Mouse (Mus musculus): ENCODE results near the gene Zfp78. TPM values are rescaled to one million over a fixed set of nuclear protein-coding genes. Genes with fewer than 3 reads are reported as not detected.
"Not testable (repeated sequence)": the region's sequence is repeated elsewhere in the genome, so short reads cannot be mapped to it uniquely, and the experiment has no call there.

Zfp78 gene
- total RNA-seq (2021) = 1 to 10 TPM; 1.1 to 2.6 TPM
- long read RNA-seq, experiment 1, partial matches to known transcripts = 0 of 4 reads
- long read RNA-seq, experiment 1, other reads (novel, unspliced or antisense) = 4 of 4 reads
- long read RNA-seq, experiment 2, partial matches to known transcripts = 0 of 4 reads
- long read RNA-seq, experiment 2, other reads (novel, unspliced or antisense) = 3 of 4 reads

GRCm38 (mm10) chr7:6363047-6363488, at the start of gene Zfp78:
Zfp78 (plus strand) TSS chr7:6363280.
- peak; percentile 86 for DNase-seq

- no peak for DNase-seq
These were observed 32.4 kb upstream of the Zfp78 start for GRCm38 (mm10) chr7:6330458-6331232.

GRCm38 (mm10) chr7:6331233-6331956, 31.7 kb upstream of the Zfp78 start, which contains the start of gene Zfp583:
Zfp583 (minus strand) TSS chr7:6331285.
- DNase-seq = peak; percentile 89

DNA sequence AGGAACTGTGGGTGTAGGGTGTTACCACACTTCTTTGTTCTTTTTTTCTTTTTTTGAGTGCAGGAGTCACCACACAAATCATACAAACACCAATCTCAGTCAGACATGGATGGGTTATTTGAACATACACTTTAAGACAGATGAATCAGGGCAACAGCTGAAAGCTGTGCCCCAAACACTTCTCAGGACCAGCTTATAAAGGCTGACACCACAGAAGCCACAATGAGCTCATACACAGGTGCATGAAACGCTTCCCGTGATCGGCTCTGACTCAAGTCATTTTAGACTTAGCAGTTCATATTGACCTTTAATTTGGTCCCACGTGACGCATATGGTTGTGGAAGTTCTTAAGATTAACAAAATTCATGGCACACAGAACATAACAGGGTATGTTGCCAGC, 23.2 kb upstream of the Zfp78 start:
- DNase-seq = no peak

- DNase-seq = peak; percentile 62
These were observed 19.5 kb upstream of the Zfp78 start, which contains the start of gene Gm3854 for GRCm38 (mm10) chr7:6343501-6344071. Gm3854 (plus strand) TSS chr7:6343759.

DNA sequence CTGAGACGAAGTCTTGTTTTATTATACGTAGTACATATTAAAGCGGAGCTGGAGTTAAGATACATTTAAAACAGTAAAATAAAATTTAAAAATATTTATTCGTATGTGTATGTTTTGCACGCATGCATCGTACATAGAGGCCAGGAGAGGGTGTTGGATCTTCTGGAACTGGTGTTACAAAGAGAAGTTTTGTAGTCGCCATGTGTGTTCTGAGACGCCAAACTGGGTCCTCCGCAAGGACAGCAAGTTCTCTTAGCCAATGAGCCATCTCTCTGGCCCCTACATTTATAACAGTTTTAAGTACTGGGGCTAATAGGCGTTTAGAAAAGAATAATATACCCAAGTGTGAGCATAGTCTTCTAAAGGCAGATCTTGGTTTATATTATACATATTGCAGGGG, 19.0 kb upstream of the Zfp78 start:
- DNase-seq = no peak

GRCm38 (mm10) chr7:6358121-6358520, 5.0 kb upstream of the Zfp78 start:
- DNase-seq = no peak

- DNase-seq = peak; percentile 28
These were observed 4.0 kb upstream of the Zfp78 start for GRCm38 (mm10) chr7:6358937-6359590.

DNA sequence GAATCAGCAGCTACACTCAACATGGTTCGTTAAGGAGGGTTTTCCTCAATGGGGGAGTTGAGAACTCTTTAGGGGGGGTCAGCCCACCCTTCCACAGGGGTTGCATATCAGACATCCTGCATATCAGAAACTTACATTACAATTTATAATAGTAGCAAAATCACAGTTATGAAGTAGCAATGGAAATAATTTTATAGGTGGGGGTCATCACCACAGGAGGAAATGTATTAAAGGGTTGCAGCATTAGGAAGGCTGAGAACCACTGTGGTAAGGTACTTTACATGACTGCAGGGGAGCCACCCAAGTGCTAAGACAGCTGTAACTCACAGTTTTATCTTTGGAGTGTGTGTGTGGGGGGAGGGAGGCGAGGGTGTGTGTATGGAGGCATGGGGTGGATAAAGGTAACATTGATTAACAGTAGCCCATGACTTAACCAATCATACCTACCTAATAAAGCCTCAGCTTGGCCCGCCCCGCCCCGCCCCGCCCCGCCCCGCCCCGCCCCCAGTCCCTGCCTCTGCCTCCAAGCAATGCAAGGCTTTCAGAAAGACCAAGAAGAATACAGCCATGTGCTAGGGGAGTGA, 2.5 kb upstream of the Zfp78 start:
- no peak for DNase-seq

GRCm38 (mm10) chr7:6361756-6362155, 1.3 kb upstream of the Zfp78 start:
- DNase-seq = no peak

DNA sequence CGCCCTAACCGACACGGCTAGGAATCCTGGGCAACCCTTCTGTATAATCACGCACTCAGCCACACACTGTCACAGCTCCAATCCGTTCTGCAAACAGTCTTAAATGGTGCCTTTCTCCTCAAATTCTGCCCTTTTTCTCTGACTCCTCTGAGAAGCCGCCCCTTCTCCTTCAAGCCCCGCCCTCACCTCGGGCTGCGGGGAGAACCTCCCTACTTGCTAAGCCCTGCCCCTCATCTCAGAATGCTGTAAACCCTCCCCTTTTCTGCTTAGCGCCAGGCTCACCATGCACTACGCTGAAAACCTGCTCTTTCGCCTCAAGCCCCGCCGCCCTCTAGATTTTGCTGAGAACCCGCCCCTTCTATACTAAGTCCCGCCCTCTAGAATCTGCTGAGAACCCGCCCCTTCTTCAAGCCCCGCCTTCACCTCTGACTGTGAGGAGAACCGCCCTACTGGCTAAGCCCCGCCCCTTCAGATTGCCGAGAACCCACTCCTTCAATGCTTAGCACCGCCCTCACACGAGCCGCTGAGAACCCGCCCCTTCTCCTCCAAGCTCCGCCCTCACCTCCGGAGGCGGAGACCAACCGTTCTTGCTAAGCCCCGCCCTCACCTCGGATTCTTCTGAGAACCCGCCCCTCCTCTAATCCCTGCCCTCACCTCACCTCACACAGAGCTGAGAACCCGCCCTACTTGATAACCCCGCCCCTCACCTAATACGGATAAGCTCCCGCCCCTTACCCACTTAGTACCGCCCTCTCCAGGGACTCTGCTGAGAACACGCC, 623 bp upstream of the Zfp78 start:
- DNase-seq = peak; percentile 99

DNA sequence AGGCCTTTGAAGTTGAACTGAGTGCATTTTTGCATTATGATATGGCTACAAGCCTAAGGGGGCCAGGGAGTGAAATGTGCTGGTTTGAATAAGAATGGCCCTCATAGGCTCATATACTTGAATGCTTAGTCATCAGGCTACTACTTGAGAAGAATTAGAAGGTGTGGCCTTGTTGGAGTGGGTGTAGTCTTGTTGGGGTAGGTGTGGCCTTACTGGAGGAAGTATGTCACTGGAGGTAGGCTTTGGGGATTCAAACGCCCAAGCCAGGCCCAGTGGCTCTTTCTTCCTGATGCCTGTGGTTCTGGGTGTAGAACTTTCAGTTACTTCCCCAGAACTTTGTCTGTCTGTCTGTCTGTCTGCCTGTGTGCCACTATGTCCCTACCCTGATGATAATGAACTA, 1.7 kb downstream of the Zfp78 start:
- no peak for DNase-seq

- DNase-seq = no peak
These were observed 4.1 kb downstream of the Zfp78 start for GRCm38 (mm10) chr7:6367185-6367584.

- DNase-seq = not testable (repeated sequence)
These were observed 5.1 kb downstream of the Zfp78 start for GRCm38 (mm10) chr7:6368146-6368545.

DNA sequence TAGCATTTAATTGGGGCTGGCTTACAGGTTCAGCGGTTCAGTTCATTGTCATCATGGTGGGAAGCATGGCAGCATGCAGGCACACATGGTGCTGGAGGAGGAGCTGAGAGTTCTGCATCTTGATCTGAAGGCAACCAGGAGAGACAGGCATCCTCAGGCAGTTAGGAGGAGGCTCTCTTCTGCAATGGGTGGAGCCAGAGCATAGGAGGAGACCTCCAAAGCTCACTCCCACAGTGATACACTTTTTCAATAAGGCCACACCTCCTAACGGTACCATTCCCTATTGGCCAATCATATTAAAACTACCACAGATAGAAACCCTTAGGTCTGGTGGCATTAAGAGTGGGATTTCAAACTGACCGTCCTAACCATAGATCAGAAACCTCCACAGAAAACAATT, 6.4 kb downstream of the Zfp78 start:
- DNase-seq = no peak

DNA sequence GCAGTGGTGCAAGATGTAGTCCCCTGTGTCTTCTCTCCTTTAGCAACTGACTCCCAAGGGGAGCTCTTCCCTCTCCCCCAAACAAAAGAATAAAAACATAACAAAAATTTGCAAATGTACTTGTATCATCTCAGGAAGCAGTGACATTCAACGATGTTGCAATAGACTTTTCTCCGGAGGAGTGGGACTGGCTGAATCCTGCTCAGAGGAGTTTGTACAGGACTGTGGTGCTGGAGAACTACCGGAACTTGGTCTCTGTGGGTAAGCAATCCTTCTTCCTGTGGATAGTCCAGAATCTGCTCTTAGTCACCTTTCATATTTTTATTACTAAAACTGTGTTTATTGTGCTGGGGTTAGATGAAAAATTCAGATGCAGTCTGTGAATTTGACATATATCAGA, 9.9 kb downstream of the Zfp78 start:
- DNase-seq = no peak

GRCm38 (mm10) chr7:6378441-6378840, 15.4 kb downstream of the Zfp78 start:
- no peak for DNase-seq

DNA sequence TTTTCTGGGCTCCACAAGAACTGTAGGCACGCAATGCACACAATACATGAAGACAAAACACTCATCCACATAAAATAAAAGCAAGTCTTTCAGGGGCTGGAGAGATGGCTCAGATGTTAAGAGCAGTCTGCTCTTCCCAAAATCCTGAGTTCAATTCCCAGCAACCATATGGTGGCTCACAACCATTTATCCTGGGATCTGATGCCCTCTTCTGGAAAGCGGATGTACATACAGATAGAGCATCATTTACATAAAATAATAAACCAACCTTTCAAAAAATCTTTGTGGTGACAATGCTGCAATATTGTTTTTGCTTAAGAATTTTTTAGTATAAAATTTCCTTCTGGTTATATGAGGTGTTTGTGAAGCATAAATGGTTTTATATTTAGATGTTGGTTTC, 18.4 kb downstream of the Zfp78 start:
- DNase-seq = no peak

DNA sequence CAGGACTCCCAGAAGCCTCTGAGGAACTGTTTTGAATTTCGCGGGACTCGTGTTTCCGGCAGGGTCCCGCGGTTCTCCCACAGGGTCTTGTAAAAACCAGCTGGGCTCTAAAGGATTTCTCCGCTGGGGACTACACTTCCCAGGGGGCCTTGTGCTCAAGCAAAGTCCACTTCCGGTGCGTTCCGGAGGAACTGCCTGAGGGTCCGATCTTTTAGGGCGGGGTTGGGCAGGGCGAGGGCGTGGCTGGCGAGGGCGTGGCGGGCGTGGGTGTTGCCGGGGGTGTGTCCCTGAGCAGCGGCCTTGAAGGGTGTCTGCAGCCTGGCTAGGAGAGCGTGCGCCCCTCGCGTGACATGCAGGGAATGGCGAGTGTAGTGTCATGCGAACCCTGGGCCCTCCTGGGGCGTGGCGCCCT, 20.0 kb downstream of the Zfp78 start, which contains the start of gene Zfp28:
TSS of gene Zfp28 (plus strand) at position 252 of the 412 bp plus-strand sequence.
- peak; percentile 98 for DNase-seq

DNA sequence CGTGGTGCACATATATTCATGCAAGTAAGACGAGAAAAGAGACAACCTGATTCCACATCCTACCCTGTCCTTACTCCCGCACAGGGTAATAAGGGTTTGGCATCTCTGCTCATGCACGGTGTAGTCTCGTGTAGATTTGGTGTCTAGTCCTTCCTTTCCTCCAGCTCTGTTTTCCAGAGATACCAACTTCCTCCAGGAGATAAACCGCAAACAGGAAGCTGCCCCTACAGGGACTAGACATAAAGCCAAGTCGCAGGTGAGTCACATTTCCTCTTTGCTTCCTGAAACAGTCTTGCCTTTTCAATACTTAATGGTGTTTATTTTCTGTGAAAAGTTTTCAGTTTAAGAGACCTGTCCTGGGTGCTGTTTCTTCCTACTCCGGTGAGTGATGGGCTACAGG, 20.9 kb downstream of the Zfp78 start:
- no peak for DNase-seq

DNA sequence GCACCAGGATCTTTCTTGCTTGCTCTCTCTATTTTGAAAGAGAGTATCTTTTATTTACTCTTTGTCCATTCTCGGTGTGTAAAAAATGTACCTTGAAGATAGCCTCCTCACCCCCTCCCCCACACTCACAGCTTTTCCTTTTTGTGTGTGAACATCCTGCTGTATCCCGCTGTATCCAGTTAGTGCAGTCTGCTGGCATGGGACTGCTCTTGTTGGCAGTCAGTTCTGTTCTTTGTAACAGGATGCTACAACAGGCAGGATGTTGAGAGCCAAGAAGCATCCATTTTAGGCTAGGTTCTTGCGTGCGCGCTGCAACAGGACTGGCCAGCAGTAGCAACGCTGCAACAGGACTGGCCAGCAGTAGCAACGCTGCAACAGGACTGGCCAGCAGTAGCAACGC, 23.9 kb downstream of the Zfp78 start:
- DNase-seq = no peak

Measured in adrenal gland, postnatal 10 days (tissue).